Mouse (Mus musculus) E14TG2a.4 (cell line): ENCODE measurements around the gene Pim3.

ENCODE experiments used
- CTCF ChIP-seq: conservative IDR thresholded peaks from 2 replicates; pipeline ENCODE4 v1.5.1; 2014; ENCODE audit warnings: low read length
- POU5F1 ChIP-seq: IDR thresholded peaks from 2 replicates; pipeline ENCODE4 v1.6.1; 2014; ENCODE audit warnings: low read length, borderline replicate concordance

- no peak for TF ChIP-seq CTCF
- no peak for TF ChIP-seq POU5F1
Measured at GRCm38 (mm10) chr15:88823376-88823775, 38.6 kb upstream of the Pim3 start.
